Mouse (Mus musculus) bone marrow, adult 2 months (tissue): ENCODE measurements around the gene Apc2. TPM values are rescaled to one million over a fixed set of nuclear protein-coding genes. Genes with fewer than 3 reads are reported as not detected.

Experiments
- H3K27ac ChIP-seq: fragments of 200-500 bp; 2 replicates; pipeline ENCODE4 v1.5.1; 2012; ENCODE audit warnings: low read depth, mild to moderate bottlenecking, control low read depth, inconsistent platforms, low read length; ENCODE audit not compliant: control insufficient read depth, poor library complexity, insufficient read depth
- H3K4me1 ChIP-seq: fragments of 200-500 bp; 2 replicates; pipeline ENCODE4 v1.6.1; 2011; ENCODE audit warnings: low read length; ENCODE audit not compliant: control insufficient read depth, insufficient read depth
- H3K4me3 ChIP-seq: fragments of 200-500 bp; replicated peaks from 2 replicates; pipeline ENCODE3; 2011; ENCODE audit warnings: mild to moderate bottlenecking, low read depth, low read length, control low read depth; ENCODE audit not compliant: control insufficient read depth
- CTCF ChIP-seq: fragments of 200-500 bp; IDR thresholded peaks from 2 replicates; pipeline ENCODE4 v1.5.1; 2011; ENCODE audit warnings: low read length, control low read depth; ENCODE audit not compliant: control insufficient read depth, insufficient read depth
- POLR2A ChIP-seq: fragments of 200-500 bp; IDR thresholded peaks from 2 replicates; pipeline ENCODE4 v1.6.1; 2011; ENCODE audit warnings: low read depth, mild to moderate bottlenecking, control low read depth, low read length, borderline replicate concordance; ENCODE audit not compliant: control insufficient read depth
- WGBS: fragments of 180-500 bp; shearing (Covaris S2); methylation state at CpG from one replicate; pipeline ENCODE4 v1.1.7; 2018; 5-methylcytosine and 5-hydroxymethylcytosine counted together
- polyA plus RNA-seq: library from polyadenylated mRNA; stranded (reverse); fragments of >200 nt; gene quantifications from 2 replicates; pipeline ENCODE4 v1.2.4, GENCODE M21; 2011; ENCODE audit warnings: low replicate concordance; ENCODE audit not compliant: missing spikeins, insufficient read depth, insufficient read length

Gene Apc2
- polyA plus RNA-seq, 1 experiment: 0.17 TPM

- WGBS: under 1% methylated on average over 49 of the region's 49 CpGs
Observed at GRCm38 (mm10) chr10:80260642-80261584, 34.9 kb upstream of the Apc2 start, which contains the start of the genes Gamt and Dazap1. TSS of gene Gamt (minus strand) at chr10:80261012. TSS of gene Dazap1 (plus strand) at chr10:80261486.

GRCm38 (mm10) chr10:80261585-80261968 is 34.2 kb upstream of the Apc2 start:
- H3K4me3 ChIP-seq: peak overlapping the region; percentile 72

More at GRCm38 (mm10) chr10:80260642-80261584, 34.9 kb upstream of the Apc2 start, which contains the start of the genes Gamt and Dazap1:
- TF ChIP-seq CTCF: no peak
- peak; percentile 54; the same call in 1 of the 2 replicates for TF ChIP-seq POLR2A
- Histone ChIP-seq H3K27ac (peak within 1 kb of the TSS; percentile 84), H3K4me3 (peak within 1 kb of the TSS; percentile 72), H3K4me1 (no peaks in the 10 kb centered on the region; the same call in 1 of the 2 replicates)

GRCm38 (mm10) chr10:80262169-80262568 is 33.6 kb upstream of the Apc2 start:
- Histone ChIP-seq H3K4me1 (no peaks in the 10 kb centered on the region; the same call in 1 of the 2 replicates), H3K27ac (no peak overlapping the region), H3K4me3 (no peak overlapping the region)
- TF ChIP-seq CTCF (no peak), POLR2A (no peak)
- 68% methylated on average over 12 of the region's 12 CpGs for WGBS

More at GRCm38 (mm10) chr10:80261585-80261968, 34.2 kb upstream of the Apc2 start:
- TF ChIP-seq CTCF (no peak), POLR2A (peak; percentile 48; the same call in 1 of the 2 replicates)
- Histone ChIP-seq H3K27ac (peak overlapping the region; percentile 84), H3K4me1 (no peaks in the 10 kb centered on the region; the same call in 1 of the 2 replicates)
- WGBS: 0% methylated on average over 14 of the region's 14 CpGs

GRCm38 (mm10) chr10:80262776-80263365 is 32.9 kb upstream of the Apc2 start:
- H3K4me1 ChIP-seq: no peaks in the 10 kb centered on the region; the same call in 1 of the 2 replicates

GRCm38 (mm10) chr10:80264341-80265148 is 31.2 kb upstream of the Apc2 start:
- no peak for TF ChIP-seq CTCF
- peak; percentile 76; the same call in 1 of the 2 replicates for TF ChIP-seq POLR2A
- peak overlapping the region; percentile 93 for H3K27ac ChIP-seq
- under 1% methylated on average over 81 of the region's 81 CpGs for WGBS
- no peaks in the 10 kb centered on the region; the same call in 1 of the 2 replicates for H3K4me1 ChIP-seq
- H3K4me3 ChIP-seq: peak overlapping the region; percentile 81

More at GRCm38 (mm10) chr10:80262776-80263365, 32.9 kb upstream of the Apc2 start:
- no peak overlapping the region for H3K4me3 ChIP-seq
- H3K27ac ChIP-seq: no peak overlapping the region
- TF ChIP-seq CTCF (no peak), POLR2A (no peak)
- WGBS: 87% methylated on average over 10 of the region's 10 CpGs

GRCm38 (mm10) chr10:80265149-80265486 is 30.7 kb upstream of the Apc2 start:
- under 1% methylated on average over 18 of the region's 18 CpGs for WGBS
- H3K4me1 ChIP-seq: peaks cover 4% of the 10 kb centered on the region
- peak overlapping the region; percentile 93 for H3K27ac ChIP-seq
- peak overlapping the region; percentile 78 for H3K4me3 ChIP-seq
- TF ChIP-seq CTCF (no peak), POLR2A (no peak)

GRCm38 (mm10) chr10:80270099-80270498 is 25.7 kb upstream of the Apc2 start:
- TF ChIP-seq POLR2A (no peak), CTCF (no peak)
- Histone ChIP-seq H3K4me3 (no peak overlapping the region), H3K27ac (peak overlapping the region; percentile 39), H3K4me1 (peaks cover 12% of the 10 kb centered on the region)
- WGBS: 28% methylated on average over 2 of the region's 2 CpGs
